Mouse (Mus musculus) G1E (cell line): ENCODE results near the gene Vamp8.

Experiments
- CTCF ChIP-seq: IDR thresholded peaks from 2 replicates; pipeline ENCODE4 v1.5.1; 2012; ENCODE audit warnings: low read depth, low read length, inconsistent platforms, mixed read lengths
- GATA1 ChIP-seq: IDR thresholded peaks from 2 replicates; pipeline ENCODE4 v1.6.1; 2012; ENCODE audit warnings: borderline replicate concordance, low read length, inconsistent platforms, mixed read lengths
- GATA2 ChIP-seq: IDR thresholded peaks from 2 replicates; pipeline ENCODE4 v1.6.1; 2012; ENCODE audit warnings: low read depth, low read length, inconsistent platforms, borderline replicate concordance
- POLR2AphosphoS5 ChIP-seq: IDR thresholded peaks from 2 replicates; pipeline ENCODE4 v1.6.1; 2012; ENCODE audit warnings: low read depth, low read length, inconsistent platforms; ENCODE audit not compliant: insufficient replicate concordance

GRCm38 (mm10) chr6:72348411-72348810, 42.1 kb downstream of the Vamp8 start:
- TF ChIP-seq CTCF = no peak
- TF ChIP-seq GATA1 = no peak
- no peak for TF ChIP-seq POLR2AphosphoS5
- TF ChIP-seq GATA2 = no peak
